Mouse (Mus musculus) limb, embryonic 12.5 days (tissue): ENCODE measurements around the gene Ptp4a2. TPM values are rescaled to one million over a fixed set of nuclear protein-coding genes. Genes with fewer than 3 reads are reported as not detected.

Source experiments
- ATAC-seq: fragments of 200-750 bp; cut with Nextera tagmentation; 2 replicates; pipeline ENCODE4 v1.8.0; 2017; ENCODE audit warnings: low read depth, moderate TSS enrichment; ENCODE audit not compliant: insufficient number of reproducible peaks, insufficient read depth, low FRiP score, low TSS enrichment
- H3K27ac ChIP-seq: fragments of 300-500 bp; sonication (generic); 2 replicates; pipeline ENCODE4 v1.5.1; 2016; ENCODE audit warnings: mild to moderate bottlenecking, moderate library complexity
- H3K27me3 ChIP-seq: fragments of 300-500 bp; sonication (generic); 2 replicates; pipeline ENCODE4 v1.6.1; 2016; ENCODE audit warnings: mild to moderate bottlenecking, moderate library complexity
- H3K36me3 ChIP-seq: fragments of 300-500 bp; sonication (generic); 2 replicates; pipeline ENCODE4 v1.6.1; 2016; ENCODE audit warnings: mild to moderate bottlenecking, moderate library complexity
- H3K4me1 ChIP-seq: fragments of 300-500 bp; sonication (generic); replicated peaks from 2 replicates; pipeline ENCODE4 v1.6.1; 2016
- H3K4me2 ChIP-seq: fragments of 300-500 bp; sonication (generic); 2 replicates; pipeline ENCODE4 v1.6.1; 2016; ENCODE audit warnings: mild to moderate bottlenecking, moderate library complexity
- H3K4me3 ChIP-seq: fragments of 300-500 bp; sonication (generic); replicated peaks from 2 replicates; pipeline ENCODE4 v1.5.1; 2016; ENCODE audit warnings: mild to moderate bottlenecking
- H3K9ac ChIP-seq: fragments of 300-500 bp; sonication (generic); replicated peaks from 2 replicates; pipeline ENCODE4 v1.6.1; 2016; ENCODE audit warnings: mild to moderate bottlenecking, moderate library complexity
- H3K9me3 ChIP-seq: fragments of 300-500 bp; sonication (generic); 2 replicates; pipeline ENCODE4 v1.6.1; 2016; ENCODE audit warnings: mild to moderate bottlenecking, moderate library complexity
- WGBS: fragments of 180-500 bp; shearing (Covaris S2); methylation state at CpG from one replicate; pipeline ENCODE4 v1.1.7; 2016; 5-methylcytosine and 5-hydroxymethylcytosine counted together
- polyA plus RNA-seq: library from polyadenylated mRNA; unstranded; fragments of >200 nt; fragmentation: Nextera tagmentation; extraction: Ambion mirVana; gene quantifications from 2 replicates; pipeline ENCODE4 v1.2.1, GENCODE M21; 2016

Ptp4a2 gene
- polyA plus RNA-seq, 1 experiment from 2014 or later: 327 TPM

DNA sequence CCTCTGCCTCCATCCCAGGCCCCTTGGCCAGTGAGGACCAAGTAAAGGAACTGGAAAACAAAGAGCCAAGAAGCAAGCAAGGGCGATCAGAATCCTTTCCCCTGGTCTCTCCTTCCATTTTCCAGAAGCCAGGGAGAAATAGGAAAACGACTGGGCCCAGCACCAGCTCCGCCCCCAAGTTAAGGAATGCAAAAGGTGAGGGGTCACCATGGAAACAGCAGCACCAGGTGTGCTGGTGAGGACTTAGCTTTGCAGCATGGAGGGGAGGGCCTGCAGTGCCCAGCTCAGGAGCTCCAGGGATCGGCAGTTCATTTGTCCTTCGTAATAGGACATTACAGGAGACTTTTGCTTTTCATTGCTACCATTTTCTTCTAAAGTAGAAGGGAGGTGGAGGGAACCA lies 13.0 kb upstream of the Ptp4a2 start:
- H3K9me3 ChIP-seq: no peaks in the 10 kb centered on the region
- WGBS: 29% methylated on average over 5 of the region's 5 CpGs
- no peak overlapping the region for H3K4me3 ChIP-seq
- H3K27me3 ChIP-seq: no peaks in the 10 kb centered on the region
- H3K9ac ChIP-seq: no peak overlapping the region
- ATAC-seq: no peak
- no peak overlapping the region for H3K27ac ChIP-seq
- no peaks in the 10 kb centered on the region for H3K36me3 ChIP-seq
- no peak overlapping the region for H3K4me2 ChIP-seq
- peaks cover 26% of the 10 kb centered on the region for H3K4me1 ChIP-seq

DNA sequence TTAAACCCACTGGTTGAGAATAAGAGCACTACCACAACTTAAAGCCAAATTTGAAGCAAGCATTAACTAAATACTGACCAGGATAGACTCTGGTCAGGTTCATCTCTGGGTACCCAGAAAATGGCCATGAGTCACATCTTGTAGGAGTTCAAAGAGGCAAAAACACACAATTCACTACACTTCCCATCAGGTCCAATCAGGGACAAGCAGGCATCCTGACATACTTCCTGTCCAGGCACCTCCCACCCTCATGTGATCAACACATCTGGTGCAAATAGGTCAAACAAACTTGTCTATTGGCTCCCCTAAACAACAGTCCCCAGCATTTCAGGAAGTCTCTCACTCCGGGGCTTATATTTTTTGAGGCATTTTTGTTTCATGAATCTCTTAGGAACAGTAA lies 7.7 kb upstream of the Ptp4a2 start:
- H3K4me1 ChIP-seq: no peaks in the 10 kb centered on the region
- no peak overlapping the region for H3K4me3 ChIP-seq
- no peak overlapping the region for H3K27ac ChIP-seq
- no peak overlapping the region for H3K4me2 ChIP-seq
- no peak overlapping the region for H3K9ac ChIP-seq
- H3K36me3 ChIP-seq: no peaks in the 10 kb centered on the region
- 87% methylated on average over 1 of the region's 1 CpGs for WGBS
- H3K27me3 ChIP-seq: no peaks in the 10 kb centered on the region
- ATAC-seq: no peak
- H3K9me3 ChIP-seq: no peaks in the 10 kb centered on the region

DNA sequence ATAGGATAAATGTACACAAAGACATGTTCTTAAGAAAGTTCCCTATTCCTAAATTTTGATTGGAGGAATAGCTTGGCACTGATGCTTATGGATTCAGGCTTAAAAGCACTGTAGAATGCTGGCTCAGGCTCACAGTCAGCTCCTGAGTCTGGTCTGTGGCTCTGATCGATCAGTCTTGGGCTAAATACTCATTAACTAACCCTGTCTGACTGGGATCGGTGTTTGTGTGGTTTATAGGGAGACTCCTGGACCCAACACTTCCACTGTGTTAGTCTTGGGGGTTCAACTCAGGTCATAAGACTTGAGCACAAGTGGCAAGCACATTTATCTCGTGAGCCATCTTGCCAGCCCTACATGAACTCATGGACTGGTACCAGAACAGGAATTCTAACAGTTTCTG lies 6.0 kb upstream of the Ptp4a2 start:
- Histone ChIP-seq H3K4me2 (no peak overlapping the region), H3K4me3 (no peak overlapping the region), H3K9me3 (no peaks in the 10 kb centered on the region), H3K27ac (no peak overlapping the region), H3K9ac (no peak overlapping the region), H3K27me3 (no peaks in the 10 kb centered on the region), H3K4me1 (no peaks in the 10 kb centered on the region), H3K36me3 (no peaks in the 10 kb centered on the region)
- whole genome bisulfite sequencing: 82% methylated on average over 3 of the region's 3 CpGs
- ATAC-seq: no peak

DNA sequence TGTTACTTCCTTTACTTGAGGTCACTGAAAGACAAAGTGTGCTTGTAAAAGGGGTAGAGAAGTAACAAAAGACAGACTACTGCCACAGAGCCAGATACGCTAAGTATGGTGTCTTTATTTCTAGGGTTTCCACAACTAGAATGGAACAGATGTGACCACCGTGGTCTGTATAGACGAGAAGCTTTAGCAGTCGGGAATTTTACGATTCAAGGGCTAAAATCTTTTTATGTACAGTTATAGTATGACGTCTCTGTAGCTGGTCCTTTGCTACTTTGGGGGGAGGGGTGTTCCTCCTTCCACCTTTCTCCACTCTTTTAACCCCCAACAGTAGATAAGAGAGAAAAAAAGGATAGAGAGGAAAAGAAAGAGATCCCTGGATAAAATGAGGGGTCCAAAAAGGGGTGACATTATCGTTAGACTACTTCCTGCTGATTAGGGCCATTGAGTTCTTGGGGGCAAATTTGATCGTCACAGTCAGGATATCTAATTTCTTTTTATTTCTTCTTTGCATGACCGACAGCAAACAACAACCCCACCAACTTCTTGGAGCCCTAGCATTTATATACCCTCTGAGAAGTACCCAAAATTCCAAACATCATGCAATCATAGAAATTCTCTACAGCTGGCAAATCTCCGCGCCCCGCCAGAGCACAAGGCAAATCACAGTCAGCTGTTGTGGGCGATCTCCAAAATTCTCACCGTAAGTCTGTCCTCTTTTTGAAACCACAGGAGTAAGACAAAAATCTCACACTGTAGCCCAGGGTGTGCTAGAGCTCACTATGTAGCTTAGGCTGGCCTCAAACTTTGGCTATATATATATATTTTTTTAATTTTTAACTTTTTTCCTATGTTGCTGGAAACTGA lies 818 bp downstream of the Ptp4a2 start:
- Histone ChIP-seq H3K4me2 (peak overlapping the region; percentile 82), H3K4me3 (no peak overlapping the region), H3K36me3 (no peaks in the 10 kb centered on the region), H3K27ac (no peak overlapping the region), H3K9me3 (no peaks in the 10 kb centered on the region), H3K9ac (no peak overlapping the region), H3K27me3 (no peaks in the 10 kb centered on the region), H3K4me1 (peaks cover 18% of the 10 kb centered on the region)
- no peak for ATAC-seq
- WGBS: 61% methylated on average over 14 of the region's 14 CpGs

DNA sequence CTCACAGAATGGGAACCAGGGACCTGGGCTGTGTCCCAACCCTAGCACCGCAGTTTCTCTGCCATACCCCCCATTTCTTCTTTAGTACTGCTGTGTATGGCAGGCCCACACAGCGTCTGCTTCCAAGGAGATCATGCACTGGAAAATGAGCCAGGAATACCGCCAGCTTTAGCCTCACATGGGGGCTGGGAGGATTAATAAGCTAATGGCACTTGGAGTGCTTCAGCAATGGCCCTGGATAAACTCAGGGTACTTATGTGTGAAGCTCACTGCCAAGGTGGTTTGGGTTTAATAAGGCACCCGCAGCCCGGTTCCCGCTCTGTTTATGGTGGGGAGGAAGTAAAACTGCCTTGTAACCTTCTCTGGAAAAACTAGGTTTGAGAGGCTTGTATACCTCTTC lies 6.6 kb downstream of the Ptp4a2 start:
- no peak overlapping the region for H3K4me3 ChIP-seq
- WGBS: 35% methylated on average over 6 of the region's 6 CpGs
- H3K36me3 ChIP-seq: no peaks in the 10 kb centered on the region
- no peak overlapping the region for H3K4me2 ChIP-seq
- H3K27ac ChIP-seq: peak overlapping the region; percentile 64
- no peak for ATAC-seq
- H3K27me3 ChIP-seq: no peaks in the 10 kb centered on the region
- peaks cover 34% of the 10 kb centered on the region for H3K4me1 ChIP-seq
- H3K9ac ChIP-seq: no peak overlapping the region
- H3K9me3 ChIP-seq: no peaks in the 10 kb centered on the region

DNA sequence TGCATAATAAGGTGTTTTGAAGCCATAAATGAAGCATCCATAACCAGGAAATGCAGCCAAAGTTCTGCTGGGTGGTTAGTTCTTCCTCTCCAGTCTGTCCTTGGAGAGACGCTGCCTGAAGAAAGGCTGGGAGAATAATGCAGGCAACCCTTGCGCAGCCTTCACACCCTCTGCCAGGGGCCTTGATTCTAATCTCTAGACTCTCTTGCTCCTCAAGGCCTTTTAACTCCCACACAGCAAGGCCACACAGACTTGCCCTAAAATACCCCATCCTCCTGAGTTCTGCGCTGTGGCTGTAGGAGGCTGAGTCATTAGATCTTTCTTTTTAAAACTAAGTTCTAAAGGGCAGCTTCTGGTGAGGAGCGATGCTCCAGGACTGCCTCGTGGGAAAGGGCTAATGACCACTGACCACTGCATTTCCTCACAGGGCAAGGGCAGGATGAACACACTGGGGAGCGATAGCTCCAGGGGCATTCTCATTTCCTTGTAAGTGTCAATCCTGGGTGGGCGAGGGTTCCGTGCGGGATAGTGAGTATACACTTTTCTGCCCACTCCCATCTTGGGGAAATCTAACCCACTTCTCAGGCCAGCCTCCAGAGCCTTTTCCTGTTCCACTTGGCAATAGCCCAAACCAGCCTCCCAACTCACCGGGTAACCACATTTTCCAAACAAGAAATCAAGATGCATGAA lies 7.6 kb downstream of the Ptp4a2 start:
- Histone ChIP-seq H3K4me3 (no peak overlapping the region), H3K9me3 (no peaks in the 10 kb centered on the region), H3K36me3 (no peaks in the 10 kb centered on the region), H3K4me2 (no peak overlapping the region), H3K27ac (peak overlapping the region; percentile 4; the same call in 1 of the 2 replicates), H3K27me3 (no peaks in the 10 kb centered on the region), H3K4me1 (peaks cover 45% of the 10 kb centered on the region), H3K9ac (no peak overlapping the region)
- 68% methylated on average over 10 of the region's 10 CpGs for WGBS
- ATAC-seq: no peak

DNA sequence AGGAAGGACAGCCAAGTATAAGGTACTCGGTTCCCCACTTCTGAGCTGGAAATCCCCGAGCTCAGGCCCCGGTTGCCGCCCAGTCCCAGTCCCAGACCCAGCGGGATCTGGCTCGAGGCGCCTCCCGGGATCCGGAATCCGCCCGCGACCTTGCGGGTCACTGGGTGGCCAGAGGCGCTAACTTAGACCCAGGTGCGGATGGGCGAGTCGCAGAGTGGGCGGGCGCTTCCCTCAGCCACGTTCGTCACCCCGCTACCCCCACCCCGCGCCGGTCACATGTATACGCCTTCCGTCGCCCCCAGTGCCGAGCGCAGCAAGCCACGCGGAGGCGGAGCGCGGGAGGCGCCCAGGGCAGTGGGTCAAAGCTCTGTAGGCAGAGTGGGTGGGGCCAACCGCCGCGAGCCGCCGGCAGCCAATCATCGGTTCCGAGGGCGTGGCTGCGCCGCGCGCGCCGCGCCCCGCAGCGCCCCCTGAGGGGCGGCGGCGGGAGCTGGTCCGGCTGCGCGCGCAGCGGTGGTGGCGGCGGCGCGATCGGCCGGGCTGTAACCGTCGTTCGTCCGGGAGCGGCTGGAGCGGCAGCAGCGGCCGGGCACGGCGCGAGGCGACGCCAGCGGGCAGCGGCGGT lies 8.8 kb downstream of the Ptp4a2 start:
- WGBS: under 1% methylated on average over 82 of the region's 83 CpGs
- no peaks in the 10 kb centered on the region for H3K36me3 ChIP-seq
- peak overlapping the region; percentile 93 for H3K9ac ChIP-seq
- H3K9me3 ChIP-seq: no peaks in the 10 kb centered on the region
- peak overlapping the region; percentile 89 for H3K4me3 ChIP-seq
- H3K4me1 ChIP-seq: peaks cover 54% of the 10 kb centered on the region
- H3K27me3 ChIP-seq: no peaks in the 10 kb centered on the region
- peak; percentile 97 for ATAC-seq
- H3K4me2 ChIP-seq: peak overlapping the region; percentile 58
- H3K27ac ChIP-seq: peak overlapping the region; percentile 96

DNA sequence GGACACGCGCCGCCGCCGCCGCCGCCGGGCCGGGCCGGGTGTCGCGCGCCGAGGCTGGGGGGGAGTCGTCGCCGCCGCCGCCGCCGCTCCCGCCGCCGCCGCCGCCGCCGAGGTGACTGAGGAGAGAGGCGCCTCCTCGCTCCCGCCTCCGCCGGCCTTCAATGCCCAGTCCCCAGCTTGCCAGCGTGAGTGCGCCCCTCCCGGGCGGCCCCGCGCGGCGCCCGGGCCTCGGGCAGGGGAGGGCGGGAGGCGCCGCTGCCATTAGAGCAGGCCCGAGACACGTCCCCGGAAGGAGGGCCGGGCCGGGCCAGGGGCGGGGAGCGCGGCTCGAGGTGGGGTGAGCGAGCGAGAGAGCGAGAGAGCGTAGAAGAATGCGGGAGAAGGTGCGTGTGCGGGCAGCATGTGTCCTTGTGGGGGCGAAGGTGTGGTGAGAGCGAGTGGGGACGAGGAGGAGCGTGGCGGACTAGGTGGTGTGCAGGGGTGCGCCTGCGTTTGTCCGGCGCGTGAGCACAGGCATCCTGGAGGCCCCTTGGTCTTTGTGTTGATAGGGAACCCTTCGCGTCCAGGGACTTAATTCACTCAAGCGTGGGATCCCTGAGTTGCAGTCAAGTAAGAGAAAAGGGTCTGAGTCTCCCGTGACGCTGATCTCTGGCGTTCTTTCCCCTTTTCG lies 9.5 kb downstream of the Ptp4a2 start:
- peak overlapping the region; percentile 93 for H3K9ac ChIP-seq
- no peaks in the 10 kb centered on the region for H3K27me3 ChIP-seq
- no peak for ATAC-seq
- peak overlapping the region; percentile 96 for H3K27ac ChIP-seq
- peak overlapping the region; percentile 58 for H3K4me2 ChIP-seq
- H3K9me3 ChIP-seq: no peaks in the 10 kb centered on the region
- H3K4me1 ChIP-seq: peaks cover 54% of the 10 kb centered on the region
- under 1% methylated on average over 50 of the region's 79 CpGs for WGBS
- H3K36me3 ChIP-seq: no peaks in the 10 kb centered on the region
- peak overlapping the region; percentile 89 for H3K4me3 ChIP-seq

DNA sequence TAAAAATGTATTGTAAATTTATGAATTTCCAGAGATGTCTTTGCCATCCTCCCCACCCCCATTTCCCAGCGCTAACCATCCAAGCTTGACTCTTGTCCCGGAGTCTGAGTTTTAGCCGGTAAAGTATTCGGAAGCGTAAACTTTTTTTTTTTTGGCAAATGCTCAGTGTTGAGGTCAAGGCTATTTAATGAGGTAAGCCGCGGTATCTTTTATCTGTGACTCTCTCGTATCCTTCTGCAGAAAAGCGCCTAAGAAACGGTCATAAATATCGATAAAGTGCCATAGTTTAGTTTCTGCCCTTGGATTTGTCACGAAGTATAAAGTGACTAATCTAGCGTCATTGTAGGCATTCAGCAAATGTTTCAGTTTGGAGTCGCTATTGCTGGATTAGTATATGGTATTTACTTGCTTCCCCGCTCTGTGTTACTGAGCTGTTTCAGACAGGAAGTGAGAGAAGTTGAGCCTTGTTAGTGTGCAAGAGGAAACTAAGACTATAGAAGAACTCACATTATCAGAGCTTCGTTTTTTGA lies 10.1 kb downstream of the Ptp4a2 start:
- no peak for ATAC-seq
- Histone ChIP-seq H3K36me3 (no peaks in the 10 kb centered on the region), H3K4me2 (peak overlapping the region; percentile 58), H3K27ac (peak overlapping the region; percentile 96), H3K4me3 (peak overlapping the region; percentile 89), H3K9me3 (no peaks in the 10 kb centered on the region), H3K9ac (peak overlapping the region; percentile 93), H3K4me1 (peaks cover 54% of the 10 kb centered on the region), H3K27me3 (no peaks in the 10 kb centered on the region)
- WGBS: 1% methylated on average over 16 of the region's 16 CpGs

DNA sequence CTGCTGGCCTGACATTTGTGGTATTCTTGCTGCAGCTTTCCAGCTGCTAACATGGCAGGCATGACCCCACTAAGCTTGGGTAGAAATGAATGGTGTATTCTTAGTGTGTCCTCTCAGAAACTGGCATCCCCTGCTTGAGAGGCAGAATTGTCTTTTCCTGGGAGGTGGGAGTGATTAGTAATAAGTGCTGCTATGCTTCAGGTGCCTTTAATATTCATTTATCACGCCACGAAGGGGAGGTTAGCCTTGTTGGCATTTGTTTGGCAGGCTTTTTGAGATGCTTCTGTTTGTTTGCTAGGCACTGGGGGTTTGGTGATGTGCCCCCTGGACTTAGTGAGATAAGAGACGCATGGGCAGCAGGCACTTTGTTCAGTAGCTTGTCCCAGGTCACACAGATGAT lies 11.3 kb downstream of the Ptp4a2 start:
- H3K4me3 ChIP-seq: peak overlapping the region; percentile 89
- no peaks in the 10 kb centered on the region for H3K9me3 ChIP-seq
- H3K27ac ChIP-seq: no peak overlapping the region
- 0 out of 2 replicates have a peak overlapping the region, but pooled peaks have one; percentile 32 for H3K9ac ChIP-seq
- H3K4me2 ChIP-seq: peak overlapping the region; percentile 58
- 57% methylated on average over 3 of the region's 3 CpGs for WGBS
- no peaks in the 10 kb centered on the region for H3K27me3 ChIP-seq
- ATAC-seq: no peak
- no peaks in the 10 kb centered on the region for H3K36me3 ChIP-seq
- peaks cover 50% of the 10 kb centered on the region for H3K4me1 ChIP-seq
